Mouse (Mus musculus) ES-Bruce4 (cell line): ENCODE measurements at regions not wholly inside any gene's neighbourhood (a gene's known extent, or its start where the extent isn't known, plus 50 kb on each side); places are given as distances from the start of the nearest gene placed in this dataset.

ENCODE experiments used
- H3K27ac ChIP-seq: 2 replicates; pipeline ENCODE4 v1.5.1; 2012; ENCODE audit warnings: low read length, inconsistent platforms; ENCODE audit not compliant: insufficient read depth
- H3K27me3 ChIP-seq: 2 replicates; pipeline ENCODE4 v1.6.1; 2012; ENCODE audit warnings: mild to moderate bottlenecking, low read length, inconsistent platforms; ENCODE audit not compliant: control insufficient read depth, poor library complexity, insufficient read depth, severe bottlenecking
- H3K36me3 ChIP-seq: 2 replicates; pipeline ENCODE4 v1.6.1; 2012; ENCODE audit warnings: inconsistent platforms, mild to moderate bottlenecking, low read length, moderate library complexity; ENCODE audit not compliant: control insufficient read depth, poor library complexity, insufficient read depth, severe bottlenecking
- H3K4me1 ChIP-seq: one replicate; pipeline ENCODE4 v1.8.1; 2011; ENCODE audit warnings: low read length; ENCODE audit not compliant: control insufficient read depth, insufficient read depth
- H3K4me3 ChIP-seq: 2 replicates; pipeline ENCODE4 v1.5.1; 2011; ENCODE audit warnings: low read depth, mild to moderate bottlenecking, low read length
- H3K9ac ChIP-seq: 2 replicates; pipeline ENCODE4 v1.6.1; 2012; ENCODE audit warnings: low read depth, mild to moderate bottlenecking, inconsistent platforms; ENCODE audit not compliant: poor library complexity, severe bottlenecking
- H3K9me3 ChIP-seq: replicated peaks from 2 replicates; pipeline ENCODE4 v1.6.1; 2012; ENCODE audit warnings: mild to moderate bottlenecking, low read length, inconsistent platforms; ENCODE audit not compliant: control insufficient read depth, poor library complexity, insufficient read depth, severe bottlenecking
- CTCF ChIP-seq: IDR thresholded peaks from one replicate; pipeline ENCODE4 v1.8.1; 2011; ENCODE audit warnings: low read depth, low read length
- EP300 ChIP-seq: IDR thresholded peaks from 2 replicates; pipeline ENCODE4 v1.6.1; 2011; ENCODE audit warnings: low read depth, low read length; ENCODE audit not compliant: insufficient read depth
- POLR2A ChIP-seq: IDR thresholded peaks from one replicate; pipeline ENCODE4 v1.8.1; 2011; ENCODE audit warnings: low read length; ENCODE audit not compliant: insufficient read depth

DNA sequence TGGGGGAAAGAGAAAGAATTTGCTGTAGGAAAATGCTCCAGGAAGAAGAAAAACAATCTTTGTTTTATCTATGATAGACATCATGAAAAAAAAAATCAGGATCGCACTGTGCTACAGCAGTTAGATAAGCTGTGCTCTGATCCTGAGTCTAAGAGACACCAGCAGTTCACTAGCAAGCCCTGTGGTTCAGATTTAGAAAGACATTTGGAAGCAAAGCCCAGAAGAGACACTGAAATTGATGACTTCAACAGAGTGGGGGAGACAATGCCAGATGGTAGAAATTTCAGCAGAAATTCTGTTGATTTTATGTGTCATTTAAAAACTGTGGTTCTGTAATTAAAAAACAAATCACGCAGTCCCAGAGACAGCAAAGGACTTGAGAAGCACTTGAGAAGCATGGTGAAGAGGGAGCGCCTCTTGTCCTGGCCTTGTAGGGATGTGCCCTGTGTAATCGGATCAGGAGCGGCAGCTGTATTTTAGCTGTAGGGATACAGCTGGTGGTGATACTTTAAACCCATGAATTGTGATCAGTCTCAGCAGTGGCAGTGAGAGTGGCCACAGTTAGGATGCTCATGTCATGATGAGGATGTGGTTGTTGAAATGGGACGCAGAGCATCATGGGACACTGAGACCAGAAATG, 296.4 kb upstream of the Nt5e start:
- Histone ChIP-seq H3K9ac (no peak overlapping the region), H3K36me3 (no peaks in the 10 kb centered on the region), H3K27me3 (no peaks in the 10 kb centered on the region), H3K4me3 (no peak overlapping the region), H3K9me3 (no peaks in the 10 kb centered on the region), H3K4me1 (no peaks in the 10 kb centered on the region), H3K27ac (no peak overlapping the region)
- TF ChIP-seq EP300 (no peak), POLR2A (no peak), CTCF (no peak)

- no peak overlapping the region for H3K9ac ChIP-seq
- H3K4me1 ChIP-seq, result no peaks in the 10 kb centered on the region
- no peaks in the 10 kb centered on the region for H3K9me3 ChIP-seq
- no peak overlapping the region for H3K27ac ChIP-seq
- H3K36me3 ChIP-seq, result no peaks in the 10 kb centered on the region
- H3K27me3 ChIP-seq, result no peaks in the 10 kb centered on the region
- H3K4me3 ChIP-seq, result no peak overlapping the region
- no peak for TF ChIP-seq EP300
- TF ChIP-seq POLR2A, result no peak
Observed at GRCm38 (mm10) chr9:88037560-88037959, 289.4 kb upstream of the Nt5e start.

- Histone ChIP-seq H3K36me3 (no peaks in the 10 kb centered on the region), H3K4me1 (no peaks in the 10 kb centered on the region), H3K9ac (no peak overlapping the region), H3K4me3 (no peak overlapping the region), H3K9me3 (no peaks in the 10 kb centered on the region), H3K27me3 (no peaks in the 10 kb centered on the region), H3K27ac (no peak overlapping the region)
- TF ChIP-seq CTCF (no peak), EP300 (no peak), POLR2A (no peak)
Observed at GRCm38 (mm10) chr9:88049270-88049669, 277.7 kb upstream of the Nt5e start.

DNA sequence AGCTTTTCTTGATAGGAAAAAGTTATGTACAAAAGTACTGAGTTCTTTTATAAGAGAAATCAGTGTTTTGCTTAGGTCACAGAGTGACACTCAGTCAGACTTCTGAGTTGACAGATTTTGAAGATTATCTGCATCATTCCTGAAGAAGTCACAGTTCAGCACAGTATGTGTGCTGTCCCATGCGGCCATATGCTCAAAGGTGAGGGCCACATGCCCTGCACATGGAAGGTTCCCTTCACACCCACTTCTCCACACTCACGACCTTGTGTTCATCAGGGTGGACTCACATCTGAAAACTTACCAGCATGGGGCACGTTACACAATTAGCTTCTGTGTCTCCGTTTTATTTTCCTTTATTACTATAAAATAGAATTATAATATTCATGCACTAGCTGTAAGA, 277.2 kb upstream of the Nt5e start:
- no peak overlapping the region for H3K4me3 ChIP-seq
- no peaks in the 10 kb centered on the region for H3K36me3 ChIP-seq
- no peaks in the 10 kb centered on the region for H3K4me1 ChIP-seq
- no peak for TF ChIP-seq EP300
- no peak for TF ChIP-seq POLR2A
- no peak for TF ChIP-seq CTCF
- no peak overlapping the region for H3K27ac ChIP-seq
- H3K9ac ChIP-seq, result no peak overlapping the region
- H3K9me3 ChIP-seq, result no peaks in the 10 kb centered on the region
- H3K27me3 ChIP-seq, result no peaks in the 10 kb centered on the region

GRCm38 (mm10) chr9:88058551-88058950, 268.4 kb upstream of the Nt5e start:
- TF ChIP-seq POLR2A, result no peak
- TF ChIP-seq EP300, result no peak
- no peak for TF ChIP-seq CTCF
- no peaks in the 10 kb centered on the region for H3K27me3 ChIP-seq
- H3K4me3 ChIP-seq, result no peak overlapping the region
- no peak overlapping the region for H3K9ac ChIP-seq
- no peaks in the 10 kb centered on the region for H3K36me3 ChIP-seq
- H3K4me1 ChIP-seq, result no peaks in the 10 kb centered on the region
- H3K27ac ChIP-seq, result no peak overlapping the region
- peaks cover 2% of the 10 kb centered on the region; the same call in 1 of the 2 replicates for H3K9me3 ChIP-seq

GRCm38 (mm10) chr9:88059005-88059404, 268.0 kb upstream of the Nt5e start:
- Histone ChIP-seq H3K9me3 (peaks cover 2% of the 10 kb centered on the region; the same call in 1 of the 2 replicates), H3K4me3 (no peak overlapping the region), H3K27me3 (no peaks in the 10 kb centered on the region), H3K36me3 (no peaks in the 10 kb centered on the region), H3K27ac (no peak overlapping the region), H3K9ac (no peak overlapping the region), H3K4me1 (no peaks in the 10 kb centered on the region)
- no peak for TF ChIP-seq CTCF
- no peak for TF ChIP-seq EP300
- no peak for TF ChIP-seq POLR2A
